Mouse (Mus musculus) kidney, postnatal 0 days (tissue): ENCODE results near the gene Srsf5. TPM values are rescaled to one million over a fixed set of nuclear protein-coding genes. Genes with fewer than 3 reads are reported as not detected.
A peak's percentile ranks its signal among the peaks of the same experiment; 100 is the strongest.

Source experiments
- ATAC-seq: fragments of 200-750 bp; cut with Nextera tagmentation; replicated peaks from 2 replicates; pipeline ENCODE4 v1.8.0; 2017; ENCODE audit warnings: low read depth, moderate number of reproducible peaks, moderate TSS enrichment, moderate library complexity; ENCODE audit not compliant: low FRiP score
- DNase-seq: peaks from one replicate; pipeline ENCODE4 v3.0.0-alpha.2; 2016; ENCODE audit warnings: low spot score
- H3K27ac ChIP-seq: fragments of 300-500 bp; sonication (generic); 2 replicates; pipeline ENCODE4 v1.5.1; 2014; ENCODE audit warnings: mild to moderate bottlenecking
- H3K27me3 ChIP-seq: fragments of 300-500 bp; sonication (generic); 2 replicates; pipeline ENCODE4 v1.6.1; 2014; ENCODE audit warnings: low read length, mixed read lengths; ENCODE audit not compliant: insufficient read depth
- H3K36me3 ChIP-seq: fragments of 300-500 bp; sonication (generic); 2 replicates; pipeline ENCODE4 v1.6.1; 2014; ENCODE audit warnings: low read length, mixed read lengths; ENCODE audit not compliant: insufficient read depth
- H3K4me1 ChIP-seq: fragments of 300-500 bp; sonication (generic); replicated peaks from 2 replicates; pipeline ENCODE4 v1.6.1; 2014; ENCODE audit warnings: antibody characterized with exemption, low read length, mixed read lengths; ENCODE audit not compliant: insufficient read depth
- H3K4me2 ChIP-seq: fragments of 300-500 bp; sonication (generic); 2 replicates; pipeline ENCODE4 v1.6.1; 2014; ENCODE audit warnings: mild to moderate bottlenecking, low read length, moderate library complexity, mixed read lengths
- H3K4me3 ChIP-seq: fragments of 300-500 bp; sonication (generic); replicated peaks from 2 replicates; pipeline ENCODE4 v1.5.1; 2014; ENCODE audit warnings: low read depth, low read length
- H3K9ac ChIP-seq: fragments of 300-500 bp; sonication (generic); 2 replicates; pipeline ENCODE4 v1.6.1; 2014; ENCODE audit warnings: low read depth, low read length
- H3K9me3 ChIP-seq: fragments of 300-500 bp; sonication (generic); replicated peaks from 2 replicates; pipeline ENCODE4 v1.6.1; 2016; ENCODE audit warnings: low read length, inconsistent platforms, mixed read lengths
- CTCF ChIP-seq: IDR thresholded peaks from 2 replicates; pipeline ENCODE4 v1.5.1; 2016; ENCODE audit warnings: antibody characterized with exemption, low read depth, mild to moderate bottlenecking, moderate library complexity
- WGBS: fragments of 180-500 bp; shearing (Covaris S2); extraction: QIAGEN DNeasy Blood & Tissue Kit; methylation state at CpG from one replicate; pipeline ENCODE4 v1.1.7; 2014; 5-methylcytosine and 5-hydroxymethylcytosine counted together
- polyA plus RNA-seq: library from polyadenylated mRNA; unstranded; fragments of >200 nt; fragmentation: Nextera tagmentation; extraction: Ambion mirVana; gene quantifications from 2 replicates; pipeline ENCODE4 v1.2.1, GENCODE M21; 2015

Srsf5 gene
- polyA plus RNA-seq, 1 experiment from 2014 or later: 659 TPM

DNA sequence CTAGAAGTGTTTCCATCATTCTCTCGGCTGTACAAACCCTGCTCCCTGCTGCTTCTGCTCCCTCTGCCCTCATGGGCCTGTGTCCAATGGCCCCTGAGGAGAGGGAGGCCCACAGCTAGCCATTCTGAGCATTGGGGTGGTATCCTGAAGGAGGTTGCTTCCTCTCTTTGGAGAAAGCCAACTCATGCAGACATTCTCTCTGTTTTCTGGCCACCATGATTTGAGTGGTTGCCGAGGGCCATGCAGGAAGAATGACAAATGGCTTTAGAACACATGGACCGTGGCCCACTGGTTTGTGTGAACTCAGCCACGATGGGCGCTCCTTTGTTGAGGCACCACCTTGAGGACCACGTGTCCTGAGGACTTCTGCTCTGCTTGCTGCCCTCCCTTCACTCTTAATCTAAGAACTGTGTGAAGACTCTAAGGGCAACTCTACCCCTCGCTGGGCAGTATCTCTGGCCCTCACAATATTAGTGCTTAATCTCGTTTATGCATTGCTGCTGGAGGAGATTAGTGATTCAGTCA lies 24.9 kb downstream of the Srsf5 start:
- no peaks in the 10 kb centered on the region for H3K27me3 ChIP-seq
- H3K9me3 ChIP-seq: no peaks in the 10 kb centered on the region
- no peak for TF ChIP-seq CTCF
- no peak for DNase-seq
- H3K36me3 ChIP-seq: no peaks in the 10 kb centered on the region
- WGBS: 72% methylated on average over 8 of the region's 8 CpGs
- H3K9ac ChIP-seq: no peak overlapping the region
- H3K4me3 ChIP-seq: no peak overlapping the region
- no peak for ATAC-seq
- no peaks in the 10 kb centered on the region for H3K4me1 ChIP-seq
- no peak overlapping the region for H3K4me2 ChIP-seq
- H3K27ac ChIP-seq: no peak overlapping the region

DNA sequence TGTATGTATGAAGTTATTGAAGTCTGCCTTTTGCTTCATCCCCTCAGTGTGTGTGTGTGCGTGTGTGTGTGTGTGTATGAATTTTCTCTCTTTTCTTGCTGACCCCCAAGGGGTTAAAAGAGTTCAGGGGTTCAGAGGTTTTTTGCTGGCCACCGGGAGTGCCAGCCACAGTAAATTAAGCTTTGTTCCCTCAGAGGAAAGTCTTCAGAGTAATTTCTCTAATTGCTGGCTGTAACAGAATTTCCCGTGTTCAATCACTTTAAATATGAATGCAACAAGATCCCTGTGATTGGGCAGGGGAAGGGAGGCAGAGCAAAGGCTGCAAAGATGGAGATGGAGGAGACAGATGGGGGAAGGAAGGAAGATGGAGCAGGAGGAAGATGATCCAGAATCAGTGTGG lies 26.5 kb downstream of the Srsf5 start:
- WGBS: 21% methylated on average over 3 of the region's 3 CpGs

DNA sequence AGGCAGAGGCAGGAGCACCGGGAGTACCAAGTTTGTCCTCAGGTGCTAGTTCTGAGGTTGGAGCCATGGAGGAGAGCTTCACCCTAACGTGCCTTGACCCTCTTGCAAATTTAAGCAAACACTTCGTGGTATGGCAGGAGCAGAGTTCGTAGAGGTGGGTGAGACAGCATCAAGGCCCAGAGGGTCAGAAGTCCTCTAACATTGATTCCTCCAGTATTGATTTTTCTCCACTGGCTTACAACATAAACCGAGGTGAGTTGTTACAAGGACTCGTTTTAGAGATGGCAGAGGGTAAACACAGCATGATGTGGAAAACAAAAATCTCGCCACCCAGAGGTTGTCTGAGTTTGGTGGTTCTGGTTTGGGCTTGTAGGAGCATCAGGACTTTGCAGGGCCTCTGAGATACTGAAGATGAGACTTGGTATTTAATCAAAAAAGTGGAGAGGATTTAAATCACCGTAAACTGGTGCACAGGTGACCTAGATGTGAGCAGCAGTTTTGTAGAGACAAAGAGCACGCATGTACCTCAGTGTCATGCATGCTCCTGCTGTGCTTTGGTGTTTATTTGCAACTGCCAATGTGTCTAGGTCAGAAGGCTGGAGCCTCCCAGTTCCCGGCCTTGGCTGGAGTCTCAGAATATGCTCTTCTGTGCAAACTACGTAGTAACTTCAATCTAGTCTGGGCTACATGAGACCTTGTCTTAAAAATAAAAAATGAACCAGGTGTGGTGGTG lies 30.8 kb downstream of the Srsf5 start:
- 90% methylated on average over 11 of the region's 11 CpGs for WGBS
- Histone ChIP-seq H3K4me3 (no peak overlapping the region), H3K9ac (no peak overlapping the region), H3K36me3 (no peaks in the 10 kb centered on the region), H3K27me3 (no peaks in the 10 kb centered on the region), H3K9me3 (no peaks in the 10 kb centered on the region), H3K4me2 (no peak overlapping the region), H3K4me1 (no peaks in the 10 kb centered on the region), H3K27ac (no peak overlapping the region)
- ATAC-seq (no peak), DNase-seq (no peak)
- TF ChIP-seq CTCF: no peak

More for the DNA sequence above, 26.5 kb downstream of the Srsf5 start:
- no peak overlapping the region for H3K9ac ChIP-seq
- DNase-seq (no peak), ATAC-seq (no peak)
- no peaks in the 10 kb centered on the region for H3K4me1 ChIP-seq
- H3K9me3 ChIP-seq: no peaks in the 10 kb centered on the region
- H3K4me2 ChIP-seq: no peak overlapping the region
- H3K36me3 ChIP-seq: no peaks in the 10 kb centered on the region
- no peaks in the 10 kb centered on the region for H3K27me3 ChIP-seq
- H3K27ac ChIP-seq: no peak overlapping the region
- TF ChIP-seq CTCF: no peak
- H3K4me3 ChIP-seq: no peak overlapping the region

DNA sequence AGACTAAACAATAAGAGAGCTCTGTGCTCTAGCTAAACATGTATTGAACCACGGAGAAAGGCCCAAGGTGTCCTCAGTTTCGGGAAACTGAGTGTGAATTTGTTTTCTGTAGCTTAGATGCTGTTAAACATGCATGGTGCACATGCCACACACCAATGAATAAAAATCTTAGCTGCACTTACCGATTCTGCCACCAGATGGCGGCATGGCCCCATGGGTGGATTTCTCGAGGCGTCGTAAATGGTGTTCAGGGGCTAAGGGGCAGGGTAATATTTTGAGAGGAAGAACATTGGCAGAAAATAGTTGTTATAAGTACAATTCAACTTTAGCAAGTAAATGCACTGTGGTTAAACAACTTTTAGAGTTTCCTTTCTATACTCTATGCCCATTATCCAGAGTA lies 37.0 kb downstream of the Srsf5 start:
- TF ChIP-seq CTCF: peak; percentile 99
- H3K27ac ChIP-seq: no peak overlapping the region
- no peak for ATAC-seq
- H3K4me2 ChIP-seq: no peak overlapping the region
- WGBS: 2% methylated on average over 7 of the region's 7 CpGs
- no peaks in the 10 kb centered on the region for H3K27me3 ChIP-seq
- H3K4me3 ChIP-seq: no peak overlapping the region
- H3K9ac ChIP-seq: no peak overlapping the region
- peak; percentile 71 for DNase-seq
- no peaks in the 10 kb centered on the region for H3K9me3 ChIP-seq
- H3K4me1 ChIP-seq: no peaks in the 10 kb centered on the region
- no peaks in the 10 kb centered on the region for H3K36me3 ChIP-seq

DNA sequence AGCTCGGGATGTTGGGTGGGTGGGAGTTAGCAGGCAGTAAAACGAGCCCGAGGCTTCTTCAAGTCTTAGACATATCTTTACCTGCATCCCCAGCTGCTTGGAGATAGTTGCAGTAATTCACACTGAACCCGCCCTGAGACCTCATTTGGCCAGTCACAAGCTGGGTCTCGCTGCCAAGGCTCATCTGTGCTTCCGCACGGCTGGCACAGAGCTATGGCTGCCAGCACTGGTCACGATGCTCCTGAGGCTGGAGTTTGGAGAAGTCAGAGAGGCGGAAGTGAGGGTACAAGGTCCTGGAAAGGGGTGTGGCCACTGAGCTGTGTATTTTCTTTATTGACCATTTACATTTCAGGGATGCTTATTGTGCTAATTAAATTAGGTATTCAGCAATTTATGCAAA lies 38.4 kb downstream of the Srsf5 start:
- no peaks in the 10 kb centered on the region for H3K36me3 ChIP-seq
- no peak for TF ChIP-seq CTCF
- H3K4me2 ChIP-seq: no peak overlapping the region
- H3K4me1 ChIP-seq: no peaks in the 10 kb centered on the region
- no peak overlapping the region for H3K4me3 ChIP-seq
- WGBS: 65% methylated on average over 9 of the region's 9 CpGs
- DNase-seq: no peak
- H3K27me3 ChIP-seq: no peaks in the 10 kb centered on the region
- no peak overlapping the region for H3K27ac ChIP-seq
- no peaks in the 10 kb centered on the region for H3K9me3 ChIP-seq
- no peak for ATAC-seq
- H3K9ac ChIP-seq: no peak overlapping the region

DNA sequence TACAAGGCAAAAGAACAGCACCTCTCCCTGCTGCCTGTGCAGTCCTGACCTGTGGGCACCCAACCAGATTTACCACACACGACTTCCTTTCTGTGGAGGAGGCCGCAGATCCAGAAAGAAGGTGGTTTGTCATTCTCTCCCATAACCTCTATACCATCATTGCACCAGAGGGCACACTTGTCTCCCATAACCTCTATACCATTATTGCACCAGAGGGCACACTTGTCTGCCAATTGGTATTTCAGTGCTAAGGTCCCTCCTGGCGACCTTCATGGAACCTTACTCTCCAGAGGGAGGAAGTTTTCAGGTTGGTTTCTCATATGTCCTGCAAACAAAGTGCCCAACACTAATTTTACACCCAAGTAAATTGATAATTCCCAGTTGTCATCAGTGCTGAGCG lies 41.3 kb downstream of the Srsf5 start:
- no peaks in the 10 kb centered on the region for H3K36me3 ChIP-seq
- DNase-seq (no peak), ATAC-seq (no peak)
- no peak overlapping the region for H3K4me3 ChIP-seq
- no peak overlapping the region for H3K9ac ChIP-seq
- 82% methylated on average over 4 of the region's 4 CpGs for WGBS
- H3K4me1 ChIP-seq: no peaks in the 10 kb centered on the region
- no peak for TF ChIP-seq CTCF
- H3K27me3 ChIP-seq: no peaks in the 10 kb centered on the region
- no peak overlapping the region for H3K27ac ChIP-seq
- H3K9me3 ChIP-seq: no peaks in the 10 kb centered on the region
- no peak overlapping the region for H3K4me2 ChIP-seq
